In genomic region chr2:24914762-24915161, GRCm38 (mm10) we compare ENCODE assay signal across 26 mouse cellular contexts. TPM values are rescaled to one million over a fixed set of nuclear protein-coding genes. Genes with fewer than 3 reads are reported as not detected.
DNase-seq lines count a peak whose midpoint lies in the region; ATAC-seq and TF ChIP-seq lines count a peak whose summit lies in the region.
"Had no signal": no experiment of that assay in that cellular context is flagged by ENCODE, and none has a peak within 500 bp of the region (broad histone marks: within the 10 kb centered on the region; RNA-seq: fewer than 3 reads in every experiment).

No protein-coding gene starts in this region.

- TF ChIP-seq CTCF in kidney, adult 2 months (conservative IDR thresholded peaks at IDR 0.05; ENCODE audit: insufficient read depth, insufficient read length, low read depth, low read length): no peak
- no peak for TF ChIP-seq CTCF in CH12.LX (conservative IDR thresholded peaks at IDR 0.05 in 1 of 2, IDR thresholded peaks at IDR 0.05 in 1 of 2; ENCODE audit: low read depth in 2 of 2, low read length in 2 of 2)
- no peak for TF ChIP-seq CTCF in thymus, adult 2 months (IDR thresholded peaks at IDR 0.05; ENCODE audit: borderline replicate concordance, control insufficient read depth, extremely low read depth, insufficient read depth, low read length, poor library complexity)

- no peak overlapping the region for H3K4me2 ChIP-seq in kidney, embryonic 14.5 days (replicated peaks; ENCODE audit: low read depth, low read length)
- no peak overlapping the region for H3K4me2 ChIP-seq in CH12.LX (ENCODE audit: insufficient read depth, low read depth, poor library complexity, severe bottlenecking)
- H3K4me2 ChIP-seq: heart, embryonic 13.5 days; hindbrain, embryonic 15.5 days had no signal

- DNase-seq in kidney, adult 2 months: peak; percentile 33
- DNase-seq in CH12.LX (ENCODE audit: extremely low read depth): no peak
- peak; percentile 70 for DNase-seq in Muller cell, postnatal 12 days (ENCODE audit: inconsistent ontology term)
- DNase-seq in thymus, adult 2 months: no peak
- DNase-seq in testis, postnatal 10 days (ENCODE audit: low spot score): no peak
- DNase-seq: adrenal gland, adult 8-10 months; adrenal gland, postnatal 25 days; B cell, adult 2 months; cerebellum, adult 18-20 months; cerebellum, adult 9-10 months; cerebellum, postnatal 14 days; forebrain, postnatal 0 days; gastrocnemius, adult 2 months; gastrocnemius, postnatal 14 days; heart, adult 18-20 months; heart, postnatal 14 days; heart, postnatal 4 days had no signal

- no peak overlapping the region for H3K9ac ChIP-seq in kidney, embryonic 14.5 days (ENCODE audit: low read depth, low read length)
- H3K9ac ChIP-seq in CH12.LX (ENCODE audit: insufficient read depth, low read depth): no peak overlapping the region
- H3K9ac ChIP-seq: forebrain, postnatal 0 days; heart, embryonic 13.5 days; hindbrain, embryonic 15.5 days had no signal

- no peaks in the 10 kb centered on the region for H3K27me3 ChIP-seq in kidney, adult 2 months (replicated peaks; ENCODE audit: control insufficient read depth, insufficient read depth, low read length)
- no peaks in the 10 kb centered on the region for H3K27me3 ChIP-seq in kidney, embryonic 14.5 days (ENCODE audit: control insufficient read depth, insufficient read depth, low read length)
- H3K27me3 ChIP-seq in CH12.LX (replicated peaks): no peaks in the 10 kb centered on the region
- no peaks in the 10 kb centered on the region for H3K27me3 ChIP-seq in thymus, adult 2 months (ENCODE audit: control insufficient read depth, insufficient read depth, low read length)
- H3K27me3 ChIP-seq: heart, embryonic 13.5 days; hindbrain, embryonic 15.5 days; Patski had no signal

- H3K36me3 ChIP-seq in kidney, adult 2 months (ENCODE audit: control insufficient read depth, insufficient read depth, low read length): no peaks in the 10 kb centered on the region
- peaks cover 3% of the 10 kb centered on the region; the same call in 1 of the 2 replicates for H3K36me3 ChIP-seq in kidney, embryonic 14.5 days (ENCODE audit: control insufficient read depth, insufficient read depth, low read length)
- H3K36me3 ChIP-seq in CH12.LX (replicated peaks in 1 of 2; ENCODE audit: control insufficient read depth in 1 of 2, insufficient read depth in 1 of 2, low read length in 1 of 2): peaks cover 0 to 18% of the 10 kb centered on the region in 2 experiments
- peaks cover 4% of the 10 kb centered on the region; the same call in 1 of the 2 replicates for H3K36me3 ChIP-seq in thymus, adult 2 months (ENCODE audit: control insufficient read depth, insufficient read depth, low read length)

- no peak for TF ChIP-seq EP300 in CH12.LX (IDR thresholded peaks at IDR 0.05; ENCODE audit: low read length)

- H3K4me1 ChIP-seq in kidney, adult 2 months (ENCODE audit: control insufficient read depth, insufficient read depth, low read length): peaks cover 4% of the 10 kb centered on the region; the same call in 1 of the 2 replicates
- peaks cover 9% of the 10 kb centered on the region for H3K4me1 ChIP-seq in kidney, embryonic 14.5 days (ENCODE audit: control insufficient read depth, insufficient read depth, low read length)
- H3K4me1 ChIP-seq in CH12.LX (ENCODE audit: control insufficient read depth in 1 of 2, insufficient read depth in 2 of 2): peaks cover 0 to 30% of the 10 kb centered on the region in 2 experiments; a peak in 3 of 4 replicates
- 0 out of 2 replicates have a peak, but pooled peaks cover 2% of the 10 kb centered on the region for H3K4me1 ChIP-seq in thymus, adult 2 months (replicated peaks; ENCODE audit: control insufficient read depth, insufficient read depth, low read length)

- H3K4me3 ChIP-seq in kidney, adult 2 months (ENCODE audit: insufficient read depth, low read depth, low read length): no peak overlapping the region
- no peak overlapping the region for H3K4me3 ChIP-seq in kidney, embryonic 14.5 days (ENCODE audit: low read length)
- no peak overlapping the region for H3K4me3 ChIP-seq in CH12.LX (replicated peaks in 1 of 3; ENCODE audit: low read depth in 2 of 3, low read length in 2 of 3, poor library complexity in 1 of 3)
- no peak overlapping the region for H3K4me3 ChIP-seq in thymus, adult 2 months (ENCODE audit: control insufficient read depth, insufficient read depth, low read length)
- H3K4me3 ChIP-seq: forebrain, embryonic 10.5 days; gastrocnemius, adult 2 months; heart, embryonic 10.5 days; heart, embryonic 13.5 days; hindbrain, embryonic 15.5 days had no signal

- no peak for TF ChIP-seq POLR2A in kidney, adult 2 months (IDR thresholded peaks at IDR 0.05; ENCODE audit: low read depth, low read length)
- TF ChIP-seq POLR2A in CH12.LX (IDR thresholded peaks at IDR 0.05; ENCODE audit: low read depth, low read length): no peak
- no peak for TF ChIP-seq POLR2A in thymus, adult 2 months (IDR thresholded peaks at IDR 0.05; ENCODE audit: control insufficient read depth, extremely low read depth, insufficient read depth, low read length, poor library complexity)

- no peak for ATAC-seq in kidney, embryonic 14.5 days (ENCODE audit: low FRiP score, low TSS enrichment)
- ATAC-seq: activated CD4-positive, CD25-positive, alpha-beta regulatory T cell, adult 4 months; forebrain, embryonic 14.5 days; forebrain, postnatal 0 days; intestine, postnatal 0 days; Patski had no signal

- H3K9me3 ChIP-seq in kidney, embryonic 14.5 days (ENCODE audit: control insufficient read depth, low read length): no peaks in the 10 kb centered on the region
- H3K9me3 ChIP-seq in CH12.LX (replicated peaks; ENCODE audit: low read length): no peaks in the 10 kb centered on the region
- H3K9me3 ChIP-seq: forebrain, embryonic 10.5 days; heart, embryonic 10.5 days; heart, embryonic 13.5 days; hindbrain, embryonic 15.5 days had no signal

- in situ Hi-C loops in CH12.LX (cut with MboI; ENCODE audit: low pct_ligation_motif_present, low pct_unique_long_range_greater_than_20kb, low sequenced_read_pairs): no loop called here

- no peak for TF ChIP-seq RAD21 in CH12.LX (IDR thresholded peaks at IDR 0.05; ENCODE audit: low read depth, low read length)

- dilution Hi-C loops in CH12.LX (cut with MboI; ENCODE audit: extremely low pct_ligation_motif_present, extremely low pct_unique_long_range_greater_than_20kb, low sequenced_read_pairs): no loop called here

- WGBS in kidney, adult 2 months: 35% methylated on average over 3 of the region's 3 CpGs
- 83% methylated on average over 3 of the region's 3 CpGs for WGBS in kidney, embryonic 14.5 days
- 97% methylated on average over 3 of the region's 3 CpGs for WGBS in thymus, adult 2 months

- H3K79me2 ChIP-seq in CH12.LX (replicated peaks; ENCODE audit: control insufficient read depth, extremely low read depth, insufficient read depth, poor library complexity, severe bottlenecking): peaks cover 42% of the 10 kb centered on the region

- H3K27ac ChIP-seq in kidney, adult 2 months (ENCODE audit: insufficient read depth, low read depth, low read length): no peak overlapping the region
- no peak overlapping the region for H3K27ac ChIP-seq in kidney, embryonic 14.5 days (ENCODE audit: low read depth, low read length)
- H3K27ac ChIP-seq in CH12.LX (ENCODE audit: insufficient read depth, low read depth): no peak overlapping the region
- no peak overlapping the region for H3K27ac ChIP-seq in thymus, adult 2 months (ENCODE audit: control insufficient read depth, insufficient read depth, low read length)
- H3K27ac ChIP-seq: forebrain, embryonic 10.5 days; gastrocnemius, adult 2 months; heart, embryonic 10.5 days; heart, embryonic 13.5 days; hindbrain, embryonic 15.5 days had no signal

TF ChIP-seq in CH12.LX, 34 proteins besides CTCF, POLR2A, EP300 and RAD21:
- TF ChIP-seq CHD1 (IDR thresholded peaks at IDR 0.05; ENCODE audit: low read depth, low read length) (no peak), ETS1 (conservative IDR thresholded peaks at IDR 0.05; ENCODE audit: low read depth, low read length) (no peak), TBP (conservative IDR thresholded peaks at IDR 0.05; ENCODE audit: low read depth, low read length) (0 out of 2 replicates have a peak, but pooled peaks have one; percentile 41)

RNA-seq across cellular contexts. Expression of gene Ehmt1, which starts 4.7 kb away (rescaled TPM):
- polyA plus RNA-seq in kidney, adult 2 months (2012; rRNA removed): 30.5 and 35.6 TPM in 2 replicates
- 61.3 and 101 TPM in 2 replicates for polyA plus RNA-seq in kidney, embryonic 14.5 days (2014; fragmentation: Nextera tagmentation; extraction: Ambion mirVana)
- total RNA-seq in CH12.LX (2012; rRNA removed): 27.2 and 30.4 TPM in 2 replicates
- total RNA-seq in CH12.LX (2014; rRNA removed): 21.4 and 25.5 TPM in 2 replicates
- polyA plus RNA-seq in CH12.LX (2012; ENCODE audit: insufficient read length, low read depth): 30.7 and 33.4 TPM in 2 replicates
- 110 and 113 TPM in 2 replicates for polyA plus RNA-seq in thymus, adult 2 months (2012; rRNA removed)

RNA-seq across cellular contexts. Expression of gene Arrdc1, which starts 20.3 kb away (rescaled TPM):
- 85.7 and 107 TPM in 2 replicates for polyA plus RNA-seq in kidney, adult 2 months (2012; rRNA removed)
- 35.7 and 40.3 TPM in 2 replicates for polyA plus RNA-seq in kidney, embryonic 14.5 days (2014; fragmentation: Nextera tagmentation; extraction: Ambion mirVana)
- total RNA-seq in CH12.LX (2012; rRNA removed) (25.9 and 31.5 TPM in 2 replicates), CH12.LX (2014; rRNA removed) (23.2 and 24.6 TPM in 2 replicates)
- 27.7 and 32.8 TPM in 2 replicates for polyA plus RNA-seq in CH12.LX (2012; ENCODE audit: insufficient read length, low read depth)
- polyA plus RNA-seq in thymus, adult 2 months (2012; rRNA removed): 272 and 315 TPM in 2 replicates

RNA-seq across cellular contexts. Expression of gene Zmynd19, which starts 34.8 kb away (rescaled TPM):
- polyA plus RNA-seq in kidney, adult 2 months (2012; rRNA removed): 5.1 and 6.3 TPM in 2 replicates
- polyA plus RNA-seq in kidney, embryonic 14.5 days (2014; fragmentation: Nextera tagmentation; extraction: Ambion mirVana): 15.2 and 28.5 TPM in 2 replicates
- 40.9 and 49.7 TPM in 2 replicates for total RNA-seq in CH12.LX (2012; rRNA removed)
- total RNA-seq in CH12.LX (2014; rRNA removed): 41.6 and 44.6 TPM in 2 replicates
- polyA plus RNA-seq in CH12.LX (2012; ENCODE audit: insufficient read length, low read depth): 70.2 and 90.9 TPM in 2 replicates
- 11.0 and 14.8 TPM in 2 replicates for polyA plus RNA-seq in thymus, adult 2 months (2012; rRNA removed)

RNA-seq across cellular contexts. Expression of gene Dph7, which starts 47.4 kb away (rescaled TPM):
- 13.0 and 14.1 TPM in 2 replicates for polyA plus RNA-seq in kidney, adult 2 months (2012; rRNA removed)
- 26.4 and 30.2 TPM in 2 replicates for polyA plus RNA-seq in kidney, embryonic 14.5 days (2014; fragmentation: Nextera tagmentation; extraction: Ambion mirVana)
- total RNA-seq in CH12.LX (2012; rRNA removed) (24.1 and 24.6 TPM in 2 replicates), CH12.LX (2014; rRNA removed) (23.4 and 25.4 TPM in 2 replicates)
- polyA plus RNA-seq in CH12.LX (2012; ENCODE audit: insufficient read length, low read depth): 24.7 and 26.1 TPM in 2 replicates
- polyA plus RNA-seq in thymus, adult 2 months (2012; rRNA removed): 27.2 and 31.2 TPM in 2 replicates

Comparison
In these comparisons a context has a peak if more than half of its experiments do, and no peak if none do; other contexts are left out.
1. DNase-seq: peak in kidney, adult 2 months (single experiment) and Muller cell, postnatal 12 days (single experiment); none in CH12.LX (single experiment), thymus, adult 2 months (single experiment) and testis, postnatal 10 days (single experiment).